Mouse (Mus musculus) midbrain, embryonic 15.5 days (tissue): Measurements from ENCODE around the gene Gm5134. TPM values are rescaled to one million over a fixed set of nuclear protein-coding genes. Genes with fewer than 3 reads are reported as not detected.
A peak's percentile ranks its signal among the peaks of the same experiment; 100 is the strongest.

Experiments used
- ATAC-seq: fragments of 200-750 bp; cut with Nextera tagmentation; replicated peaks from 2 replicates; pipeline ENCODE4 v1.8.0; 2017; ENCODE audit warnings: moderate TSS enrichment
- H3K27ac ChIP-seq: fragments of 300-500 bp; sonication (generic); 2 replicates; pipeline ENCODE4 v1.5.1; 2015; ENCODE audit warnings: mild to moderate bottlenecking, inconsistent platforms
- H3K27me3 ChIP-seq: fragments of 300-500 bp; sonication (generic); replicated peaks from 2 replicates; pipeline ENCODE4 v1.6.1; 2015; ENCODE audit warnings: inconsistent platforms
- H3K36me3 ChIP-seq: fragments of 300-500 bp; sonication (generic); replicated peaks from 2 replicates; pipeline ENCODE4 v1.6.1; 2015; ENCODE audit warnings: inconsistent platforms
- H3K4me1 ChIP-seq: fragments of 300-500 bp; sonication (generic); 2 replicates; pipeline ENCODE4 v1.6.1; 2015; ENCODE audit warnings: inconsistent platforms
- H3K4me2 ChIP-seq: fragments of 300-500 bp; sonication (generic); 2 replicates; pipeline ENCODE4 v1.6.1; 2015; ENCODE audit warnings: inconsistent platforms, mild to moderate bottlenecking, moderate library complexity
- H3K4me3 ChIP-seq: fragments of 300-500 bp; sonication (generic); 2 replicates; pipeline ENCODE4 v1.5.1; 2015; ENCODE audit warnings: mild to moderate bottlenecking, inconsistent platforms
- H3K9ac ChIP-seq: fragments of 300-500 bp; sonication (generic); 2 replicates; pipeline ENCODE4 v1.6.1; 2015; ENCODE audit warnings: mild to moderate bottlenecking, inconsistent platforms
- H3K9me3 ChIP-seq: fragments of 300-500 bp; sonication (generic); 2 replicates; pipeline ENCODE4 v1.6.1; 2016; ENCODE audit warnings: inconsistent platforms
- WGBS: fragments of 180-500 bp; shearing (Covaris S2); methylation state at CpG from one replicate; pipeline ENCODE4 v1.1.7; 2015; ENCODE audit warnings: mixed read lengths; 5-methylcytosine and 5-hydroxymethylcytosine counted together
- polyA plus RNA-seq: library from polyadenylated mRNA; unstranded; fragments of >200 nt; fragmentation: Nextera tagmentation; extraction: Ambion mirVana; gene quantifications from 2 replicates; pipeline ENCODE4 v1.2.1, GENCODE M21; 2015

Gm5134 gene
- polyA plus RNA-seq: not detected in 2 replicates

DNA sequence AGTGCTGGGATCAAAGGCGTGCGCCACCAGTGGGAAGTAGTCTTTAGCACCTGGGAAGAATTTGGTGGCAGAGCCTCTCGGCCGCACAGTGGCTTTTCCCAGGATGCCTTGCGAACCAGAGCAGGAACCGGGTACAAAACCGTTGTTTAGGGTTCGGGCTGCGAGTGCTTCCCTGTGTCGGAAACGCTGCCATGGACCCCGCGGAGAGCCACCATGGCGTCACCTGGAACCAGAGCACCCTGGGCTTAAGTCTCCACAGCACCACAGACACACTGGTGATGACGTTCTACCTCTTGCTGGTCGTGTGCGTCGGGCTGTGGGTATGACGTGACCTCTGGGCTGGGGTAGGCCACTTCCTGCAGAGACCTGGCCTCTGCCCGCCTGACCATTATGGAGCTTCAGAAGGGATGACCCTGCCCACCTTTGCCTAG, at the start of gene Gm5134:
Gene Gm5134 (plus strand): TSS at position 134 of the 431 bp plus-strand sequence.
- H3K27ac ChIP-seq: no peak within 1 kb of the TSS
- ATAC-seq: no peak
- WGBS: 35% methylated on average over 20 of the region's 20 CpGs
- H3K4me1 ChIP-seq: peaks cover 13% of the 10 kb centered on the region
- H3K9ac ChIP-seq: no peak within 1 kb of the TSS
- peaks cover 18% of the 10 kb centered on the region; the same call in 1 of the 2 replicates for H3K27me3 ChIP-seq
- no peaks in the 10 kb centered on the region for H3K36me3 ChIP-seq
- peak within 1 kb of the TSS; percentile 39 for H3K4me2 ChIP-seq
- H3K9me3 ChIP-seq: no peaks in the 10 kb centered on the region
- no peak within 1 kb of the TSS; the same call in 1 of the 2 replicates for H3K4me3 ChIP-seq

DNA sequence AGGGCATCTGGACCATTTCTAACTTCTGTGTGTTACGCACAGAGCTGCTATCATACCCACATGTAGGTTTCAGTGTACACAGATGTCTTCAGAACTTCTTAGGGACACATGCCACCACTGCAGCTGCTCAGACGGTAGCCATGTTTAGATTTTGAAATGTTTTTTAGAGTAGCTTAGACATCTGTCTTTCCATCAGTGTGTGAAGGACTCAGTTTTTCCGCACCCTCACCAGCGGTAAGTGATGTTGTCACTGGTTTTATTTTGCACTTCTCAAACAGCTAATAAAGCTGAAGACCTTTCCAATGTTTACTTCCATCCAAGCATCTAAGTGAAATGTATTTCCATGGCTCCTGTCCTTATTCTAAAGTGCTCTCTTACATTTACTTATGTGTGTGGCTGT, 47.4 kb upstream of the Gm5134 start:
- H3K4me2 ChIP-seq: no peak overlapping the region
- WGBS: 94% methylated on average over 4 of the region's 4 CpGs
- ATAC-seq: no peak

DNA sequence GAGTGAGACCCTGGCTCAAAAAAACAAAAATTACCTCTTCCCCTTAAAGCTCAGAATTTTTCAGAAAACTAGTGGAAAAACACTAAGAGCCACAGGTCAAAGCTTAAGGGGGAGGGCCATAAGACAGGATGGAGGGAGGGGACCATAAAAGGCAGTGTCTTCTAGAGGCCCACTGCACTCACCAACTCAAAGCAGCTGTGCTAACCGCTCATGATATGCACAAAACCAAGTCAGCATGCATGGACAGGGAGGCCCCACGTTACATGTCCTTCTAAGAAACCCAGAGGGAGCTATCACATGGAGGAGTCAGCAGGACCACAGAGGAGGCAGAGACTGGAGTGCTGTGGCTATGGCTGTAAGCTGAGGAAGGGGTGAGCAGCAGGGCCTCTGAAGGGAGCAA, 43.6 kb upstream of the Gm5134 start:
- Histone ChIP-seq H3K36me3 (peaks cover 57% of the 10 kb centered on the region), H3K4me1 (no peaks in the 10 kb centered on the region)

More for the DNA sequence above, 47.4 kb upstream of the Gm5134 start:
- H3K27me3 ChIP-seq: no peaks in the 10 kb centered on the region
- no peaks in the 10 kb centered on the region for H3K4me1 ChIP-seq
- no peak overlapping the region for H3K27ac ChIP-seq
- no peaks in the 10 kb centered on the region for H3K9me3 ChIP-seq
- peaks cover 83% of the 10 kb centered on the region for H3K36me3 ChIP-seq
- H3K4me3 ChIP-seq: no peak overlapping the region
- H3K9ac ChIP-seq: no peak overlapping the region

DNA sequence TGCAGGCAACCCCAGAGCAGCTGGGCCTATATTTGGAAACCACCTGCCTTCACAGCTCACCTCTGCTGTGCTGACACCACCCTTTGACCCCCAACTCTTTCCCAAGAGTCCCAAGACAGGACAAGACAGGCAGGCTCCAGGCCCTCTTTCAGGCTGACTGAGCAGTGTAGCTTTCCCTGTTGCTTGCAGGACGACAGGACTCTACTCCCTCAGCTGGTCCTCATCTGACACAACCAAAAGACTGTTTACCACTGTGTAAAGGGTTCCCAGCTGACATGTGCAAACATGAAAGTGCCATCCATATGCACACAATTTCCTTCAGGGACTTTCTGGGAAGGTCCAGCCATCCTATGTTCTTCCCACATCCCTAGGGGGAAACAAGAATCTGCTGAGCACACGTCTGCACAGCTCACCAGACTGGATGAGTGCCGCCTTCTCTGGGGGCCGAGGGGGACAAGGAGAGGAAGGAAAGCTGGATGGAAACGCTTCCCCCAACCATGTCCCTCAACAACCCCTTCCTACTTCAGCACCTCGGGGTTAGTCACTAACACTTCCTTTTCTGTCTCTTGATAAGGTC, 41.2 kb upstream of the Gm5134 start:
- H3K9ac ChIP-seq: no peak overlapping the region
- no peak for ATAC-seq
- no peak overlapping the region for H3K4me3 ChIP-seq
- no peak overlapping the region for H3K27ac ChIP-seq
- no peaks in the 10 kb centered on the region for H3K9me3 ChIP-seq
- H3K4me2 ChIP-seq: no peak overlapping the region
- H3K27me3 ChIP-seq: no peaks in the 10 kb centered on the region
- H3K36me3 ChIP-seq: peaks cover 41% of the 10 kb centered on the region
- peaks cover under 1% of the 10 kb centered on the region for H3K4me1 ChIP-seq
- WGBS: 76% methylated on average over 6 of the region's 6 CpGs

More for the DNA sequence above, 43.6 kb upstream of the Gm5134 start:
- H3K9ac ChIP-seq: no peak overlapping the region
- WGBS: 90% methylated on average over 2 of the region's 2 CpGs
- no peak for ATAC-seq
- H3K27ac ChIP-seq: no peak overlapping the region
- no peak overlapping the region for H3K4me3 ChIP-seq
- H3K9me3 ChIP-seq: no peaks in the 10 kb centered on the region
- no peaks in the 10 kb centered on the region for H3K27me3 ChIP-seq
- H3K4me2 ChIP-seq: no peak overlapping the region

DNA sequence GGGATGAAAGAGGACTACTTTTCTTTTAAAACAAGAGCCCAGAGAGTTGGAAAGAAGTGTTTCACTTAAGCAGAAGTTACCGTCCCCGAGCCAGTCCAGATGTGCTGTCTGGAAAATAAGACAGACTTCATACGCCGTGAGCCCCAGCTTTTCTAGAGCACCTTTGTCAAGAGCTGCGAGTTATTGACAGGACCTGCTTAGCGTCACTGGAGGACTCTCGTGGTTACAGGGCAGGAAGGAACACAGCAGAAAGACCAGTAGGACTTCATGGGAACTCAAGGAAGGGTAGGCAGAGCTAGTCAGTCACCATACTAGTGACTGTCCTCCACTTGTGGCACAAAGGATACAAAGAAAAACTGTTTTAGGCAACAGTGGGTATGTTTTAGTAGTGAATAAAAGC, 38.8 kb upstream of the Gm5134 start:
- Histone ChIP-seq H3K9ac (no peak overlapping the region), H3K27me3 (no peaks in the 10 kb centered on the region), H3K4me2 (no peak overlapping the region), H3K27ac (no peak overlapping the region), H3K4me1 (peaks cover 25% of the 10 kb centered on the region), H3K36me3 (peaks cover 26% of the 10 kb centered on the region), H3K4me3 (no peak overlapping the region), H3K9me3 (no peaks in the 10 kb centered on the region)
- WGBS: 87% methylated on average over 7 of the region's 7 CpGs
- ATAC-seq: no peak

DNA sequence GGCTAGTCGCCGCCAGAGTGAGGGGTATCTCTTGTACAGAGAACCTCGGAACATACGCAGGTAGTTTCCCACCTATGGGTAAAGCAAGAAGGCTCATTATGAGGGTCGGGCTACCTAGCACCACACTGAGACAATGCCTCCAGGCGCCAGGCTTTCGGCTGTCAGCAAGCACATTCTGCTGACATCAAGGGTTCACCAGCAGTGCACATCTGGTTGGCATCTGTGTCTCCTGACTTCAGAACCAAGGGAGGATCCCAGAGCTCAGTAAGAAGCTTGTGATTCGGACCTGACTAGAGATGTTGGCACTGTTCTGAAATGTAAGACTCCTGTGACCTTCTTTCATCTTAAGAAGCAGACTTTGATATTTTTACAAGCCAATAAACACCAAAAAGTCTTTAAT, 37.5 kb upstream of the Gm5134 start:
- Histone ChIP-seq H3K9me3 (no peaks in the 10 kb centered on the region), H3K4me2 (no peak overlapping the region), H3K27me3 (no peaks in the 10 kb centered on the region), H3K4me3 (no peak overlapping the region), H3K27ac (no peak overlapping the region), H3K36me3 (peaks cover 14% of the 10 kb centered on the region), H3K9ac (no peak overlapping the region), H3K4me1 (peaks cover 26% of the 10 kb centered on the region)
- 82% methylated on average over 8 of the region's 8 CpGs for WGBS
- ATAC-seq: no peak

DNA sequence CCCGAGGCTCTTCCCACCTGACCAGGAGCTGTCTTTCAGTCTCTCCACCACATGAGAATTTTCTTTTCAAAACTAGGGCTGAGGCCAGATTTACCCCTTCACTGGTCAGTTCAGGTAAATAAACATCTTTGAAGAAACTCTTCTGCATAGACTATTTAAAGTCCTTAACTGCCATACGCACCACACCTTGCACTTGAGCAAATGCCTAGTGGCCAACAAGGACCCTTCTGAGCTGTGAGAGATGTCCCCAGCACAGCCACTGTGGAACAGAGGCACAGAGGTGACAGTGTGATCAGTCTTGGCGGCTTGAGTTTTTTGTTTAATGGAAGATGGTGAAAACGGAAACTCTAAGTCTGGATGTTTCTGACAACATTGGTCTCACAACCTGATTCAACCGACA, 35.3 kb upstream of the Gm5134 start:
- Histone ChIP-seq H3K27me3 (no peaks in the 10 kb centered on the region), H3K4me3 (no peak overlapping the region), H3K27ac (no peak overlapping the region), H3K4me2 (peak overlapping the region; percentile 88; the same call in 1 of the 2 replicates), H3K9me3 (no peaks in the 10 kb centered on the region), H3K4me1 (peaks cover 41% of the 10 kb centered on the region), H3K9ac (no peak overlapping the region), H3K36me3 (peaks cover 10% of the 10 kb centered on the region)
- WGBS: 90% methylated on average over 5 of the region's 5 CpGs
- ATAC-seq: no peak

DNA sequence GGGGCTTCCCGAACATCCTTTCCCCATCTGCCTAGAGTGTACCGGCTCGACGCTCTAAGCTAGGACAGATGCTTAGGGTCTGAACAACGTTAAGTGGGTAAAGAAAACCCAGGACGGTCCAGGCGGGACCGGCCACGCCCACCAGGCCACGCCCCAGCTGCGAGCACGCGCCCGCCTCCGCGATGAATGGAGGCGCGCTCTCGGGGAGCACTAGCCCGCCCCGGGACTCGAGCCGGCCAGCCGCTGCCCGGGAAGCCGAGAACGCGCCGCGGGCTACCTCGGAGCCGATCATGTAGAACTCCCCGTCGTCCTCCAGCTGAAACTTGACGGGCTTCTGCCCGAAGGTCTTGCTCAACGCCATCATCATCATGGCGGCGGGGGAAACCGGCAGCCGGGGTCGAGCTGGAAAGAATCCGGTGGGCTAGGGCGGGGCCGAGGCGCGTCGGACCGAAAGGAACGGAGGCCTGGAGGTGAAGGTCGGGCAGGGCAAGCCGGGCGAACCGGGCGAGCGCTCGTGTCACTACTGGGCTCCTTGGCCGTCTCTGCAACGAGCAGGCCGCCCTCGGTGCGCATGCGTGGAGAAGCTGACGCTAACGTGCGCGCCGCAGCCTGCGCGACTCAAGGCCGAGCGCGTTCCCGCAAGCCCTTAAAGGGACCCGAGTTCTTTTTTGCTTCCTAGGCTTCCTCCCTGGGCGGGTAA, 33.1 kb upstream of the Gm5134 start, which contains the start of gene Smarcb1:
Gene Smarcb1 (minus strand): TSS at position 592 of the 700 bp plus-strand sequence.
- under 1% methylated on average over 76 of the region's 76 CpGs for WGBS
- peak within 1 kb of the TSS; percentile 98 for H3K27ac ChIP-seq
- peak; percentile 91 for ATAC-seq

DNA sequence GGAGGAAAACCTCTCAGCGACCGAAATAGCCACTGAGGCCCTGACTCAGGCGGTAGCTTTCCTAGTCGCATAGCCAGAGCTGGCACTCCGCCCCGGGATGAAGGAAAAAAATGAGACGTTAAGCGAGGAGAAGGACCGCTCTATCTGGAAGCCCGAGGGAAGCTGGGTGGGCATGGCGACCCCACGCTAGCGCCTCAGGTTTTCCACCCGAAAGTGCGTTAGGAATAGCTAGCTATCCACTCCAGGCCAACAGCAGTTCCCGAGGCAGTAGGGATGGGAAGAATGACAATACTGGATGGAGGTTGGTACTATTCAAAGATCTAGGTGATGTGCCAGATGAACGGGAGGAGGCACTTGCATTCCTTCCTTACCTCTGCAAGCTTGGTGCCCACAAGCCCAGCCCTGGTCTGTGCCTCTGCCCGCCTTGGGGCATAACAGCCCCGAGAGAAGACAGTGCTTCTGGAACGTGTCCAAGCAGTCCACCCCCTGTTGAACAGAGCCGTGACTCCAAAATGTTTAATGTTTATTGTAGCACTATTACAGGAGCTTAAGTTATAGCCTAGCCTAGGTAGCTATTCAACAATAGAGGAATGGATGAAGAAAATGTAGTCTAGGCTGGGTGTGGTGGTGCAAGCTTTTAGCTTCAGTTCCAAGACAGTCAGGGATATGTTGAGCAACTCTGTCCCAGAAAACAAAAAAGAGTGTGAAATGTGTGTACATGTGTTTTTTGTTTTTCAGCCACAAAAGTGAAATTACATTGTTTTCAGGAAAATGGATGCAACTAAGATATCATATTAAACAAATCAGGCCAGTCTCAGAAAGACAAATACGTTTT, 32.4 kb upstream of the Gm5134 start:
- Histone ChIP-seq H3K36me3 (no peaks in the 10 kb centered on the region), H3K9ac (peak overlapping the region; percentile 94), H3K27ac (peak overlapping the region; percentile 98), H3K4me2 (peak overlapping the region; percentile 88), H3K4me1 (peaks cover 41% of the 10 kb centered on the region), H3K4me3 (peak overlapping the region; percentile 87), H3K27me3 (no peaks in the 10 kb centered on the region), H3K9me3 (no peaks in the 10 kb centered on the region)
- 4% methylated on average over 22 of the region's 22 CpGs for WGBS
- peak; percentile 53 for ATAC-seq

More for the DNA sequence above, 33.1 kb upstream of the Gm5134 start, which contains the start of gene Smarcb1:
- Histone ChIP-seq H3K36me3 (no peaks in the 10 kb centered on the region; the same call in 1 of the 2 replicates), H3K4me3 (peak within 1 kb of the TSS; percentile 87), H3K9ac (peak within 1 kb of the TSS; percentile 94), H3K27me3 (no peaks in the 10 kb centered on the region), H3K4me2 (peak within 1 kb of the TSS; percentile 88), H3K9me3 (no peaks in the 10 kb centered on the region), H3K4me1 (peaks cover 41% of the 10 kb centered on the region)

DNA sequence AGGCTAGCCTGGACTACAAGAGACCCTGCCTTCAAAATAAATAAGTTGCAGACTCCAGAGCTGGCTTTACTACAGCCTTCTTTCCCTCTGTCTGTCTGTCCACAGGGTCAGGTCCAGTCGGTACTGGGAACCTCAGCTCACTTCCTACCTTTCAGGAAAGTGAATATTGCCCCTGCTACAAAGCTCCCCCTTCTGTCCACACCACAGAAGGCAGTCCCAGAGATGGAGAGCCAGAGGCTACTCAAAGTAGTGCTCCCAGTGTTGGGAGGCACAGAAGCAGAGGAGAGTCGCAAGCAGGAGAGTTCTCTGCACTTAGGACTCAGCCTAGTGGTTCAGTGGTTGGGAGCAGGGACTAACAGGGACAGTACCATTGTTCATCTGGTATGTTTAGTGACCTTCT, 30.0 kb upstream of the Gm5134 start:
- no peak overlapping the region for H3K4me2 ChIP-seq
- no peaks in the 10 kb centered on the region for H3K9me3 ChIP-seq
- H3K9ac ChIP-seq: no peak overlapping the region
- peaks cover 28% of the 10 kb centered on the region for H3K4me1 ChIP-seq
- no peak overlapping the region for H3K27ac ChIP-seq
- no peaks in the 10 kb centered on the region for H3K36me3 ChIP-seq
- H3K4me3 ChIP-seq: no peak overlapping the region
- 71% methylated on average over 2 of the region's 2 CpGs for WGBS
- H3K27me3 ChIP-seq: no peaks in the 10 kb centered on the region
- ATAC-seq: no peak

DNA sequence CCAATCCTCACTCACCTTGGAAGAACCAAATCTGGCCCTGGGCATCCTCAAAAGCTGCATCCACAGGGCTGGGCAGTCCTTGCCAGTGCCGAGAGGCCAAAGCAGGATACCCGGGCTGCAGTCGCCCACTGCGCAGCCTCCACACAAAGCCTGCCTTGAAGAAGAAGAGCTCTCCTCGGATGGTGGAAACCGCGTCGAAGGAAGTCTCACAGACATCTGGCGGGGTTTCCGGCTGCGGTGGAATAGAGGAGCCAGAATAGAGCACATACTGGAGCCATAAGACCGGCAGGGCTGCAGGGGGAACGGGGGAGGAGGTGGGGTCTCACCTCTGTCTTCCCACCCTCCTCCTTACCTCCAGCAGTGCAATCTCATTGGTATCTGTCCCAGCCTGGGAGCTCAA, 27.9 kb upstream of the Gm5134 start:
- WGBS: 77% methylated on average over 13 of the region's 13 CpGs
- Histone ChIP-seq H3K36me3 (no peaks in the 10 kb centered on the region), H3K27me3 (no peaks in the 10 kb centered on the region), H3K4me3 (no peak overlapping the region), H3K9me3 (no peaks in the 10 kb centered on the region), H3K4me1 (peaks cover 21% of the 10 kb centered on the region), H3K27ac (no peak overlapping the region), H3K4me2 (no peak overlapping the region), H3K9ac (no peak overlapping the region)
- ATAC-seq: no peak

DNA sequence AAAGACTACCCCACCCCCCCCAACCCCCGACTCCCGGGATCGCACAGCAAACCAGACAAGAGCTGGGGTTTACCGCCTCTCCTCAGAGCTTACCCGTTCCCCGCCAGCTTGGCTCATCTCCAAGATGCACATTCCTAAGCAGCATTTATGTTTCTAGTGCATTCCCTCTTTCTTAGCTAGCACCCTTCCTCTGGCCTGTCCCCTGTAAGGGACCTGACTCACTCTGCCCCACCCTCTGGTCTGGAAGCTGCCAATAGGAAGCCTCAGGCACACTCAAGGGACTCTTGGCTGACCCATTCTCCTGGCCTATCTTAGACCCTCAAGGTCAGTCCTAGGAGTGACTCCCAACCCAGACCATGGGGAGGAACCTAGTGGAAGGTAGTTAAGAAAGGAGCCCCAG, 24.0 kb upstream of the Gm5134 start:
- Histone ChIP-seq H3K9me3 (no peaks in the 10 kb centered on the region), H3K27me3 (0 out of 2 replicates have a peak, but pooled peaks cover 3% of the 10 kb centered on the region), H3K27ac (no peak overlapping the region), H3K9ac (no peak overlapping the region), H3K4me3 (no peak overlapping the region), H3K4me1 (peaks cover 26% of the 10 kb centered on the region), H3K4me2 (no peak overlapping the region), H3K36me3 (no peaks in the 10 kb centered on the region)
- no peak for ATAC-seq
- 11% methylated on average over 6 of the region's 6 CpGs for WGBS
